Mouse (Mus musculus): ENCODE results near the gene Rac2.

- no peak for TF ChIP-seq CTCF (IDR thresholded peaks at IDR 0.05; ENCODE audit: insufficient read depth, low read depth, low read length)
- TF ChIP-seq POLR2A (IDR thresholded peaks at IDR 0.05; ENCODE audit: insufficient read depth, low read depth, low read length), result no peak
These were observed 19.9 kb upstream of the Rac2 start for GRCm38 (mm10) chr15:78592452-78592968.
